Mouse (Mus musculus) neutrophil, adult 5-6 weeks (primary cell): Measurements from ENCODE around the gene Cc2d1a. TPM values are rescaled to one million over a fixed set of nuclear protein-coding genes. Genes with fewer than 3 reads are reported as not detected.

ENCODE experiments used
- ATAC-seq: fragments of 151-379, 151-347 bp; 2 replicates; pipeline ENCODE4 v1.8.0; 2017; ENCODE audit warnings: mild to moderate bottlenecking, moderate TSS enrichment; ENCODE audit not compliant: insufficient number of reproducible peaks, poor library complexity, low FRiP score, severe bottlenecking; ENCODE audit errors: extremely low read depth
- total RNA-seq: library from RNA; stranded (forward); fragments of 200-1000 nt; gene quantifications from 2 replicates; pipeline ENCODE4 v1.2.3, GENCODE M21; 2017

Gene Cc2d1a
- 15.7 and 17.7 TPM in 2 replicates for total RNA-seq

GRCm38 (mm10) chr8:84147769-84148530 lies at the start of gene Cc2d1a, which contains the start of gene 4930432K21Rik:
TSS of gene Cc2d1a (minus strand) at chr8:84147936.
TSS of gene 4930432K21Rik (plus strand) at chr8:84148025.
- peak; percentile 94 for ATAC-seq

- peak; percentile 7; the same call in 1 of the 2 replicates for ATAC-seq
Measured at GRCm38 (mm10) chr8:84197141-84197921, 49.6 kb upstream of the Cc2d1a start.

- ATAC-seq, result no peak
Measured at GRCm38 (mm10) chr8:84194224-84194743, 46.5 kb upstream of the Cc2d1a start.

GRCm38 (mm10) chr8:84193566-84193965 lies 45.8 kb upstream of the Cc2d1a start:
- no peak for ATAC-seq

- ATAC-seq, result no peak
Measured at GRCm38 (mm10) chr8:84193161-84193560, 45.4 kb upstream of the Cc2d1a start.

- peak; percentile 42 for ATAC-seq
Measured at GRCm38 (mm10) chr8:84192555-84192954, 44.8 kb upstream of the Cc2d1a start.

GRCm38 (mm10) chr8:84192023-84192422 lies 44.3 kb upstream of the Cc2d1a start:
- peak; percentile 78 for ATAC-seq

- ATAC-seq, result no peak
Measured at GRCm38 (mm10) chr8:84190191-84190867, 42.6 kb upstream of the Cc2d1a start.

GRCm38 (mm10) chr8:84189603-84190002 lies 41.9 kb upstream of the Cc2d1a start:
- no peak for ATAC-seq

- no peak for ATAC-seq
Measured at GRCm38 (mm10) chr8:84188671-84189070, 40.9 kb upstream of the Cc2d1a start.

- peak; percentile 49 for ATAC-seq
Measured at GRCm38 (mm10) chr8:84187065-84187755, 39.5 kb upstream of the Cc2d1a start.

- peak; percentile 73 for ATAC-seq
Measured at GRCm38 (mm10) chr8:84186547-84186946, 38.8 kb upstream of the Cc2d1a start.

GRCm38 (mm10) chr8:84185117-84185516 lies 37.4 kb upstream of the Cc2d1a start, which contains the start of gene Nanos3:
TSS of gene Nanos3 (minus strand) at chr8:84185217.
- ATAC-seq, result no peak

GRCm38 (mm10) chr8:84184085-84185043 lies 36.6 kb upstream of the Cc2d1a start:
- ATAC-seq, result no peak

GRCm38 (mm10) chr8:84183261-84184084 lies 35.7 kb upstream of the Cc2d1a start:
- no peak for ATAC-seq

GRCm38 (mm10) chr8:84182833-84183232 lies 35.1 kb upstream of the Cc2d1a start:
- ATAC-seq, result no peak
